Mouse (Mus musculus) erythroblast, adult 5-6 weeks (primary cell): ENCODE measurements around the gene Avpr1b. TPM values are rescaled to one million over a fixed set of nuclear protein-coding genes. Genes with fewer than 3 reads are reported as not detected.
"Not testable (repeated sequence)": the region's sequence is repeated elsewhere in the genome, so short reads cannot be mapped to it uniquely, and the experiment has no call there.

ENCODE experiments used
- ATAC-seq: replicated peaks from 2 replicates; pipeline ENCODE4 v1.8.0; 2016; ENCODE audit warnings: moderate number of reproducible peaks, mild to moderate bottlenecking, moderate TSS enrichment, inconsistent platforms; ENCODE audit not compliant: poor library complexity, low FRiP score, severe bottlenecking
- total RNA-seq, 2 experiments: library from RNA; stranded (forward) in 1 of 2; stranded (reverse) in 1 of 2; fragments of 150-400 nt in 1 of 2; fragments of 200-764, 138-1000 nt in 1 of 2; gene quantifications; 2 replicates each; pipeline versions ENCODE4 v1.2.3 to v1.2.4; 2015 to 2017; ENCODE audit warnings: low replicate concordance in 2 of 2

The Avpr1b gene
- total RNA-seq, 2 experiments from 2014 or later = not detected

DNA sequence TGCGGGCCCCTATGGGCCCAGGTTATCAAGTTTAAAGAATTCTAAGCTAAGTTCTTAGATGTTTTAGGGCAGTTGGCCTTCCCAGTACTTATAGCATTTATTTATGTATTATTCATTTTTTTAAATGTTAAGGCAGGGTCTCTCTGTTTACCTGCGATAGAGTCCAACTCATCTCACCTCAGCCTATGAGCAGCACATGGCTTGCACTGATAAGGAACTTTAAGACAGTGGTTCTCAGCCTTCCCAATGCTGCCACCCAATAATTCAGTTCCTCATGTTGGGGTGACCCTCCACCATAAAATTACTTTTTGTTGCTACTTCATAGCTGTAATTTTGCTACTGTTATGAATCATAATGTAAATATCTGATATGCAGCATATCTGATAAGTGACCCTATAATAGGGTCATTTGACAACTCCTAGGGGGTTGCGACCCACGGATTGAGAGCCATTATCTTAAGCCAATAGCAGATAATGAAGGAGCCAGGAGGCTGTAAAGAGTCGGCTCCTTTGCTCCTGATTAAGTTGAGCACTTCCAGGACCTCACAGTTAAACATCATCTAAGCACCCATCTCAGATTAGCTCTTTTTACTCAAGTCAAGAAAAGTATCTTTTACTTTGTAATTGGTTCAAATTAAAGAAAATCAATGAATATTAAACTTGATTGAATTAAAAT lies 17.6 kb downstream of the Avpr1b start:
- ATAC-seq = peak; percentile 69

DNA sequence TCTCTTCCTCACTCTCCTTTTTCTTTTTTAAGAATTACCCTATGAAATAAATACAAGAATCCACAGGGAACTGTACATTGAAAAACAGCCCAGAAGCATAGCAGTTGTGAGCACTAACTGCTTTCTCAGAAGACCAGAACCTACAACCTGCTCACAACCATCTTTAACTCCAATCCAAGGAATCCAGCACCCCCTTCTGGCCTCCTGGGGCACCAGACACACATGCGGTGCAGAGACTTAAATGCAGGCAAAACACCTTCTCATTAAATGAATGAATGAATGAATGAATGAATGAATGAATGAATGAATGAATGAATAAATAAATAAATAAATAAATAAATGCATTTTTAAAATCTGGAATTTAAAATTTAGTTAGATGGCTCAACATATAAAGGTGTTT lies 19.5 kb downstream of the Avpr1b start:
- no peak for ATAC-seq

DNA sequence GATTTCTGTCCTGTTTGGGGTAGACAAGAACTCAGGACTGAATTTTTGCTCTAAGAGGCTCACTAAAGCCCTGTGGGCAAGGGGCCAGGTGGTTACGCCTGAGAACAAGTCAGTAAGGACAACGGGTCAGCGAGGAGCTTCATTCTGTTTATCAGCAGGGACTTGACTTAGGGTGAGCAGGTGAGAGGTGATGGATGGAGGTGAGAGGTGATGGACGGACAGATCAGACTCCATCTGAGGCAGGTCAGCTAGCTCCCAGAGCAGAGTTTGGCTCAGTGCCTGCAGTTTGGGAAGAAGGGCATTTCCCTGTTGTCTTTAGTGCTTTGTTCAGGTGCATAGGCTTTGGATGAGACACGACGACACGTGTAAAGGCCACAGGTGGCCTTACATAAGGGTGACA lies 20.3 kb downstream of the Avpr1b start:
- no peak for ATAC-seq

- ATAC-seq = no peak
These were observed 24.6 kb downstream of the Avpr1b start for GRCm38 (mm10) chr1:131623644-131624043.

DNA sequence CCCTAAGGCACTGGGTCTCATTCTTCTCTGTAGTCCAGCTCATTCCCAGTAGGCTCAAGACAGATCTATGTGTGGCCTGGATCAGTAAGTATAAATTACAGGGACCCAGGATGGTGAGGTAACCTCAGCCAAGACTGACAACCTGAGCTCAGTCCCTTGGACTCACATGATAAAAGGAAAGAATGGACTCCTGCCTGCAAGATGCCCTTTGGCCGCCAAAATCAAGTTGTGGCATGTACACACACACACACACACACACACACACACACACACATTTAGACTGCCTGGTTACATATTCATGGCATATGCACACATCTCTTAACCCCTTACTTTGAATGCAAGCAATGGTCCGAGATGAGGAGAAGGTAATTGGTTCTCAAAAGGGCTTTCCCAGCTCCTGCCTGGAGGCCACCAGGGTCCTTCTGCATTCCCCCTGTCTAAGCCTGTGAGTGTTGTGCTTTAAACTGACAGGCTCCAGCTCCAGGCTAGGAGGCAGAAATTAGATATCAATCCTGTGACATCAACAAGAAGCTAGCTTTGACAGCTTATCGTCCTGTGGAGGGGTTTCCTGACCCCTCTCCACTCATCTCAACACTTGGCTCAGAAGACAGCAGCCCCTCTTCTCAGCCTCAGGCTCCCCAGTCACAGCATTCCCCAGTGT lies 25.3 kb downstream of the Avpr1b start:
- ATAC-seq = no peak

DNA sequence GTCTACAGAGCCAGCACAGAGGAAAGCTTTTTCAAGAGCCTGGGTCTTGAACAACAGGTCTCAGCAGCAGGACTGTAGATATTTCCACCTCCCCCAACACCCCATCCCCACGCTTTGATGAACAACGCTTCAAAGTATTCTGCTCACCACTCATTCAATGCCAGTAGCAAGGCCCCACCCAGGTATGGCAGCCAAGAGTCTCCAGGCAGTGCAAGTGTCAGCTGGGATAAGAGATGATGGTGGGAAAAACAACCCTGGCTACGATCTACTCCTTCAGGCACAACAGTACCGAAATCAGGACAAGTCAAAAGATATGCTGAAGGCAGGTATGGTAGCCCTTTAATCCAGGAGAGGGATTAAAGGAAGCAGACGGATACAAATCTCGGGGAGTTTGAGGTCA lies 27.2 kb downstream of the Avpr1b start:
- peak; percentile 71 for ATAC-seq

DNA sequence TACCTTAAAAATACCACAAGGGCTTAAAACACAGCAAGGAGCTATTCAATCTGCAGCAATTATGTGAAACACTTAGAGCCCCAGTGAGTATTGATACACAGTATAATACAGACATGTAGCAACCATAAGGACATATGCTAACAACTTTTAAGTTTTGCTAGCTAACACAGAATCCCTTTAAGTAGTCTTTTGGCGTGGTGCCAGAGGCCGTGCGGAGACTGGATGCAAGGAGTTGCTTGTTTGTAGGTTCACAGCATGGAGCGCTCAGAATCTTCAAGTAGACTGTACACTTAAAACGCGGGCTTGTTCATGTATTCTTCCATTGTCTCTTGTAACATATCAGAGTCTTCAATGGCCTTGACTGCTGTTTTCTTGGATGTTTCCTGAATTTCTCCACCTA lies 33.2 kb downstream of the Avpr1b start:
- ATAC-seq = not testable (repeated sequence)

- no peak for ATAC-seq
These were observed 35.5 kb downstream of the Avpr1b start for GRCm38 (mm10) chr1:131634495-131634894.

- peak; percentile 97 for ATAC-seq
These were observed 38.9 kb downstream of the Avpr1b start, which contains the start of gene Ctse for GRCm38 (mm10) chr1:131637791-131638540. Gene Ctse, plus strand, starts transcription at chr1:131638306.

GRCm38 (mm10) chr1:131638541-131639421 lies 39.7 kb downstream of the Avpr1b start:
- ATAC-seq = peak; percentile 51

DNA sequence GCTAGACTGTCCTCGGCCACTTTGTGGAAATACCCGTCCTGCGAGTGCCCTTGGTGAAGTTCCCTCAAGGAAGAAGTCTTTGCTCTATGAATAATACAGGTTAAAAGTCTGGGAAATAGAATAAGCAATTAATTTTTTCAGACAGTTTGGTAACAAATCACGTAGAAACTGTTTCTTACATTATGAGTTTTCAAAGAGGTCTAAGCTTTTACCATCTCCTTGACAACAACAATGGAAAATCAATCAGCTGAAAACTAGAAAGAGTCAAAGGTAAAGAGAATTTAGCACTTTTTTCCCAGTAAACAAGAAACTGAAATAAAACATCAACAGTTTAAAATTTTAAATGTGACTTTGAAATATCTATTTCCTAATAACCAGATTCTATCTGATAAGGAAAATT lies 41.0 kb downstream of the Avpr1b start:
- ATAC-seq = no peak

GRCm38 (mm10) chr1:131641565-131641964 lies 42.5 kb downstream of the Avpr1b start:
- no peak for ATAC-seq

DNA sequence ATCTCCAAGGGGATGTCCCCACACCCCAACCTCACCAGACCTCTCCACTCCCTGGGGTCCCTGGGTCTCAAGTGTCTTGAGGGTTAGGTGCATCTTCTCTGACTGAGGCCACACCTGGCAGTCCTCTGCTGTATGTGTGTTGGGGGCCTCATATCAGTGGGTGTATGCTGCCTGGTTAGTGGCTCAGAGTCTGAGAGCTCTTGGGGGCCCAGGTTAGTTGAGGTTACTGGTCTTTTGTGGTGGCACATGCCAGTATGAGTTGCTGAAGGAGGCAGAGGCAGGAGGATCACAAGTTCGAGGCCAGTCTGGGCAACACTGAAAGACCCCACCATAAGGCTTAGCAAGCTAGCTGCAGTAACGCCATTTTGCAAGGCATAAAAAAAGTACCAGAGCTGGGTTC lies 43.2 kb downstream of the Avpr1b start:
- ATAC-seq = no peak

DNA sequence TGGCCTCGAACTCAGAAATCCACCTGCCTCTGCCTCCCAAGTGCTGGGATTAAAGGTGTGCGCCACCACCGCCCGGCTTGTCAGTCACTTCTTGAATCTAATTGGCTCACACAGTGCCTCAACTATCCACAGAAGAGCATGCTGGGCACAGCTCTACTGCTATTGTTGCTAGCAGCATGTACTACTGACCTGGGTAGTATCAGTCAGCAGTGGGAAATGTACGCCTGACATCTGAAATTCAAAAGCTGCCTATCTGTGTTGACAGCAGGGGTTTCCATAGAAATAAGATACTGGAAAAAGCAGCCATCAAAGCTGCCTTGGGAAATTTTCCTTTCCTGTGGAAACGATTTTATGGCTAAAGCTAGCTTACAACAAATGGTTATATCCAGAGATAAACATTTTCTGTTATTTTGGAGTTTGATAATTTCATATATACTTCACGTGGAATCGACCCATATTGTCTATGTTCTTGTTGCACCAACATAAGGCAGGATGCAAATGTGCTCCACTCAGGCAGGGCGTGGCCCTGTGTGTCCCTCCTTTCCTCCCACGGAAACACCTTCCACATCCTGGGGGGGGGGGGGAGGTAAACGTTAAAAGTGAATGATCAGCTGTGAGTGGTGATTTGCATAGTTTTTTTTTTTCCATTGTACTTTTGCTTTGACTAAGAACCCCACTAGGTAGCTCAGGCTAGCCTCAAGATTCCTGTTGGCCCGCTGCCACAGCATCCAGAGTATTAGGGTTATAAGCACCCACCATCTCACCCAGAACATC lies 53.8 kb downstream of the Avpr1b start:
- no peak for ATAC-seq

DNA sequence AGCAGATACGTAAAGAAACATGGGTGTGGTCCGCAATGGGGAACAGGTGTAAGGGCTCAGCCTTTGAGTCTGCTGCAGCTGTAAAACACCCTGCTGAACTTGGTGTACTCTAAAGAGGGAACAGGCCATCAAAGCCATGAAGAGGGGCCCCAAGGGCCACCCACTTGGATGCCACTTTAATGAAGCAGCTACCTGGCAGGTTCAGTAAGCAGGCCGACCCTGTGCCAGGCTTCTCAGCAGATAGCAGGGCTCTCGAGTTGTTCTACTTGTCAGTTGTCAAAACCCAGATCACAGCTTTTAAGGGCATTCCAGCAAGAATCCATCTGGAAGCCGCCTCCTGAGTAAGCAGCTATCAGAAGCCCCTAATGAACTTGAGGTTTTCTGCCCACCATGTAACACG lies 56.6 kb downstream of the Avpr1b start:
- no peak for ATAC-seq

DNA sequence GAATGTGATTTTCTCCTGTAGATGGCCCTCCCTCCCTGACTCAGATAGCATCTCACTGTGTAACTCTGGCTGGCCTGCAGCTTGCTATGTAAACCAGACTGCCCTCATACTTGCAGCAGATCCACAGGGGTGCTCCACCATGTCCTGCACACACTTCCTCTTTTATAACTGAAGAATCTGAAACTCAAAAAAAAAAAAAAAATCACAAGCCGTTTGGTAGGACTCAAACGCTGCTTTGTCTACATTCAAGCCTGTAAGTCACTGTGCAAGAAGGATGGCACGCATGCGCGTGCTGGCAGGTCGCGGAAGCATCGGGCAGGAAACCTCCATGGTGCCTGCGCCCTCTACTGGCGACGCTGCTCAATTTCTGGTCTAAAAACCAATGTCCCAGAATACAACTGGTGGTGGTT lies 58.9 kb downstream of the Avpr1b start:
- peak; percentile 72 for ATAC-seq

DNA sequence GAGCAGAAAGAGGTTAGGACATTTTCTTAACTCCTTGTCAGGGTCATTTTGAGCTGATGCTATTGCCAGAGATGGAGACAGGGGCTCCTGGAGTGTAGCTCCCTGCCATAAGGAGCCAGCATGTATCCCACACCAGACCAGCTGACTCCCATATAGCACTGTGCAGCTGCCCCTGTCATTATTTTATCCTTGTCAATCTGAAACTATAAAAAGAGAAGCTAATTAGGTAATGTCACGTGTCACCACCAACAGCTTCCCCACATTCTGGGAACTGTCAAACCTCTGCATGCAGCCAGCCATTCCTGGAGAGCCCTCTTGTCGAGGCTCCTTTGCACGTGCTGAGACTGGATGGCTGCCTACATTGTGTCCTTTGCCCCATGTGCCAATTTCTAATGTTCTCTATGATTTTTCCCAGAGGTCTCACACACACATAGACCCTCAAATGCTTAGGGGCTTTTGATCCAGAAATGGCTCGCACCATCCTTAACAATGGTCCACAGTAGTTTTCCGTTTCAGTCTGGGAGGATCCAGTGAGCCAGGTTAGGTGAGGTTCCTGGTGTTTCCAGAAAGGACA lies 60.6 kb downstream of the Avpr1b start:
- ATAC-seq = no peak

GRCm38 (mm10) chr1:131660266-131660665 lies 61.2 kb downstream of the Avpr1b start:
- ATAC-seq = 0 out of 2 replicates have a peak, but pooled peaks have one; percentile 3
